Mouse (Mus musculus) frontal cortex, adult (tissue): Measurements from ENCODE around the gene Sulf2.
A peak's percentile ranks its signal among the peaks of the same experiment; 100 is the strongest.

Source experiments
- ATAC-seq: cut with Nextera tagmentation; 2 replicates; pipeline ENCODE4 v1.9.2; 2017; ENCODE audit warnings: mild to moderate bottlenecking, moderate library complexity, mixed read lengths; ENCODE audit not compliant: low TSS enrichment

The Sulf2 gene

GRCm38 (mm10) chr2:166150584-166150983, 4.9 kb downstream of the Sulf2 start:
- no peak for ATAC-seq

- no peak for ATAC-seq
These were observed 6.0 kb downstream of the Sulf2 start for GRCm38 (mm10) chr2:166149482-166149881.

- no peak for ATAC-seq
These were observed 6.7 kb downstream of the Sulf2 start for GRCm38 (mm10) chr2:166148672-166149332.

DNA sequence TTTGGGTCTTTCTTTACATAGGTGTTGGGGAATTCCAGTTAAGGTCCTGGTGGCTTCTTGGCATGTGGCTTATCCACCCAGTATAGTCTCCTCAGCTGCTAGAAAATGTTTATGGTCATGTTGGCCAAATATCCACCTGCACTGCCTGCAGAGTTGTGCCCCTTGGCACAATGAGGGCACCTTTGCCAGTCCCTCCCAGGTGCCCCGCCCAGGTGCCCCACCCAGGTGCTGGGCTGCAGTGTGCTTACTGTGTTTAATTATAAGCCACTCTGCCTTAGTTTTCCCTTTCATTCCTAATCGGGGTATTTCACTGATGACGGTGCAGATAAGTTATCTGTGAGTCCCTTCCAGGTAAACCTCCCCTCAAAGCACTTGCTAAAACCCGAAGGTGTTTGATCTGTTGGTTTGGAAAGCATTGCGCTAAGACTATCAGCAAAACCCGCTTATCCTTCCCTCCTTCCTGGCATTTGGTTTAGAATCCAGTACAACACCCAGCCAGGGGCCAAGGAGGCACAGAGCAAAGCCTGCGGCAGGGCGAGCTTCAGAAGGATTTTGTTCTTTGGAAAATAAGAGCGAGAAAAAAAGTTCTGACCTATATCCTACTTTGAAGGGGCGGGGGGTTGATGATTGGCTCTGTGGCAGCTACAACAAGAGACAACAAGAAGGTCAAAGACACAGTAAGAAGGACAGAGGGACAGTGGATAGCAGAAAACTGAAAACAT, 7.4 kb downstream of the Sulf2 start:
- no peak for ATAC-seq

DNA sequence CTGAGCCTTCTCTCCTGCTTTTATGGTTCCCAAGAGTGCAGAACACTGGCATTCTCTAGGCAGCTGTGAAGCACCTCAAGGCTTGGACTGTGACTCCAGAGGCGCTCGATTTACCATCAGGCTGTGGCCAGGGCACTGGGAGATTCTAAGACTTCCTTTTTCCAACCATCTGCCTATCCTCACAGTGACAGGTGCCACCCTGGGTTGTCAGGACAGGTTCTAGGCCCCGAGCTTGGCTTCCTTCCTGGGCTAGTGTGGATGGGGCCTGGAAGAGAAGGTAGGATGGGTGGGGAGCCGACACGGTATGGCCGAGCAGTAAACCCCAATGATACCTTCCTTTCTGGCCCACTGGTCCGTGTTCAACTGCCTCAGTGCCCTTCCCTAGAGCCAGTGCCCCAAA, 9.0 kb downstream of the Sulf2 start:
- ATAC-seq: no peak

DNA sequence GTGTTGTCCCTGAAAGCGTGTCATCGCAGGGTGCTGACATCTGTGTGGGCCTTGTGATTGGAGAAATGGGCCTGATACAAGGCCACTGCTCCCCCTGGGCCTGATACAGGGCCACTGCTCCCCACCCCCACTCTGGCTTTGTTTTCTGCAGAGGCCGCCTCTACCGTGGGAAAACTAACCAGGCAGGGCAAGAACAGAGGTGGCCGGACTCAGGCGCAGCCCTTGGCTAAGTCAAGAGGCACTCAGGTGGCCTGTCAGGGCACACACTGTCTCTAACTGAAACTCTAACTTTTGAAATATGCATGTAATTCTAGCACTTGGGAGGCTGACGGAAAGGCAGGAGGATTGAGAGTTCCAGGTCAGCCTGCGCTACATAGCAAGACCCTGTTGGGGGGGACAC, 10.4 kb downstream of the Sulf2 start:
- ATAC-seq: no peak

DNA sequence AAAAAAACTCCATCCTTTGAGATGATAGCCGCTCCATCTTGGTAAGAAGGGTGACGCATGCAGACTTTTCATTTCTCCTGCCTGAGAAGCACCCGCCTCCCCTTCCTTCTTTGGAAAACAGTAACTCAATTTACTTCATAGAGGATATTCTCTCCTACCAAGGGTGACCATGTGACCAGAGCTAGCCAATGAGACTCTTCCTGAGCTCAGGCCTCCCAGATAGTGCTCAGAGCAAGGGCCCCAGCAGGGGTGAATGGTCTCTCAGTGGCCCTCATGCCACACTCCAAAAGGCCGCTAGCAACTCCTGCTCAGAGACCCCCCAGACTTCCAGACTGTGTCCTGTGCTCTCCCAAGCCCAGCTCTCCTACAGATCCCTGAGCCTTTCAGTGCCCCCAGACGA, 11.6 kb downstream of the Sulf2 start:
- no peak for ATAC-seq

DNA sequence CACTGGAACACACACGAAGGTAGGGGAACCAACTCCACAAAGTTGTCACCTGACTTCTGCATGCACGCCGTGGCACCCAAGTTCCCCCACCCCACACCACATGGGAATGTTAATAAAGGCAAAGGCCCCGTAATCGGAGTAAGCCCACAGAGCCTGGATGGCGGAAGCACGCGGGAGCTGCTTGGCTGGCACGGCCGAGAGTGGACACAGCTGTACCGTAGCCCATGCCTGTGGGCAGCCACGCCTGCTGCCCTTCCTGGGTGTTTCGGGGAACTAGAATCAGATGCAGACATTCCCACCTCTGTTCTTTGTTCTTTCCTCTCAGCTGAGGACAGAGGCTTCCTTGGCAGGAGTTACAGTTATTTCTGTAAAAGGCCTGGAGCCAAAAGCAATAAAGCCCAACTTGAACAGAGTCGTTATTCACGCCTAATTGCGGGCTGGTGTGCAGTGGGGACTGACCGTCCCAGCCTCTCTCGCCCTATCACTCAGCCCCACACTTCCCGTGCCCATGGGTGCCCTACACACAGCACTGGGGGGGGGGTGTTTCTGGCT, 12.8 kb downstream of the Sulf2 start:
- ATAC-seq: peak; percentile 47; the same call in 1 of the 2 replicates

- no peak for ATAC-seq
These were observed 13.6 kb downstream of the Sulf2 start for GRCm38 (mm10) chr2:166141910-166142309.

DNA sequence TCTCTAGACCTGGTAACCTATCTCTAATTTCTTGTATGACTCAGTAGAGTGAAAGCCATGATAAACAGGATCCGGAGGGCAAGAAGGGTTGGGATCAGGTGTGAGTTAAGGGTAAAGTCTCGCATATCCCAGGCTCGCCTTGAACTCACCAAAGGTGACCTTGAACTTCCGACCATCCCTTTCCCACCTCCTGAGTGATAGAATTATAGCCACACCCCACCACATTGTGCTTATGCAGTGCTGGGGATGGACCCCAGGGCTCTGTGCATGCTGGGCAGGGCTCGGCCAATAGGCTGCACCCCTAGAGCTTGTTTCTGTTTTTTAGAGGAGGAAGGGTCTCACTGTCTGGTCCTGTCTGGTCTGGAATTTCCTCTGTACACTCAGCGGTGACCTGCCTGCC, 14.4 kb downstream of the Sulf2 start:
- no peak for ATAC-seq

GRCm38 (mm10) chr2:166140427-166140826, 15.0 kb downstream of the Sulf2 start:
- no peak for ATAC-seq

DNA sequence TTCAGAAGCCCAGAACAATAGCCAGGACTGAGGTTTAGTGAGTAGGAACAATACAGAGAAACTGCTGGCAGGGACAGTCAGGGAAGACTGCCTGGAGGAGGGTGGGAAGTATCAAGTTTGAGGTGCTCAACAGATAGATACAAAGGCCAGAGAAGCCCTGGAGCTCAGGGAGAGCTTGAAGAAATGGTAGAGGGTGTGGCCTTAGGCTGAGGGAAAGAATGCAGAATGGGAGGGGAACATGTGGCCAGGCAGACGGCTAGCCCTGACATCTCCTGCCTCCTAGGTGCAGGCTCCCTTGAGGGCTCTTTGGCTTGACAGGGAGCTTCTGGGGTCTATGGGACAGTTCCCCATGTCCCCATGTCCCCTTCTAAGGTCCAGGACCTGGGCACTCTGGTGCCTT, 17.2 kb downstream of the Sulf2 start:
- no peak for ATAC-seq

DNA sequence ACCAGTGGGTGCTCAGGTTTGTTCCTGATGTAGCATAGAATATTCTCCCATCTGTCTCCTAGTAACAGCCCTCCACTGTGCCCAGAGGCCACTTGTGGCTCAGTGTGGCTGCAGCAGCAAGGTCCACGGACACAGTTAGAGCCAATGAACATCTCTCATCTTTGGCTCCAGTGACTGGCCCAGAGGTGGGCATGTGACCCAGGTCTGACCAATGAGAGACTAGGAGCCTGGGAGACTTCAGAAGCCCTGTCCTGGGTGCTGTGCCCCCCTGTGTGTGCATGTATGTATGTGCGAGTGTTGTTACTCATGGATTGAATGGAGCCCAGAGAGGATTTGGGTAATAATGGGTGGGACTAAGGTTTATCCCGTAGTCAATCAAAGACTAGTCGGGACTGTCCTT, 18.0 kb downstream of the Sulf2 start:
- ATAC-seq: no peak

DNA sequence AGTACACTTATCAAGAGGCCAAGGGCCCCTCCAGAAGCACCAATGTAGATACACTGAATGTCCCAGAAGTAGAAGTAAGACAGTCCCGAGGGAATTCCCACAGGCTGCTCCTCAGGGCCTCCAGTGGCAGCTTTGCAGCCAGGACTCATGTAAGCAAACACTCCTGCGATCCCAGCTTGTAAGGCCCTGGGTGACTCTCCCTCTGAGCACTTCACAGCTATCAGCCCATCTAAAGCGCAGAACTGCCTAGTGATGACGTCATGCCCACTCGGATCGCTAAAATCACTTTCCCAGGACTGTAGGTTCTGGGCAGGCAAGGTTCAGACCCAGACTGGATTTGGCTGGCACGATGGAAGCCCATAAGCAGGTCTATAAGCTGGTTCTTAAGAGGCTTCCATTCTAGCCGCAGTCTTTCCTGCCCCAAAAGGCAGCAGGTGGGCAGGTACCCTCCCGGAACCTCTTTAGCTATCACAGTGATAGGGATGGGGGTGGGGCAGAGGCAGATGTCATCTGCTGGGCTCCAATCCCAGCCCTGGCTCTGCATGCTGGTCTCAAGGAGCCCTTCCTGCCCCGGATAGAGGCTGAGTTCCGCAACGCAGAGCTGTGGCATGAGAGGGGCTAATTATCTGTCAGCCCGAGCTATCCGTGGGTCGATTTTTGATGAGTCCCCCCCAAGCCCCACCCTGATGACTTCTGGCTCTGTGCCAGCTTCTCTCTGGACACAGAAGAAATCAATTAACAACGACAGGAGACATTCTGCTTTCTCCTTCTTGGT, 19.6 kb downstream of the Sulf2 start:
- peak; percentile 28; the same call in 1 of the 2 replicates for ATAC-seq

DNA sequence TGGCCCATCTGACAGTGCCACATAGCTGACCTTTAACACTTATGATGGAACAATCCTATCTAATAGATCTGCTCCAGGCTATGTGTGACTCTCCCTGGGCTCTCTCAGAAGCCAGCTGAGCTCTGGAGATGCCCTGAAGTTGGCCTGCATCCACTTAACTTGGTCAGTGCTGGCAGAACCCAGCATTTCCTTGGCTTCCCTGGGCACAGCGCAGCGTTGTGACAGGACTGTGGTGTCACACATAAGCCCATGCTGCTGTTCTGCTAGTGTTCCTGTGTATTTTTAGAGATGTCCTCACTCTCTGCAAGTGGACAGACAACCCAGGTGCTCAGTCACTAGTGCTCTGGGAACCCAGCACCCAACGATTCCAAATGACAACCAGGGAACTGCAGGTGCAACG, 26.7 kb downstream of the Sulf2 start:
- no peak for ATAC-seq

DNA sequence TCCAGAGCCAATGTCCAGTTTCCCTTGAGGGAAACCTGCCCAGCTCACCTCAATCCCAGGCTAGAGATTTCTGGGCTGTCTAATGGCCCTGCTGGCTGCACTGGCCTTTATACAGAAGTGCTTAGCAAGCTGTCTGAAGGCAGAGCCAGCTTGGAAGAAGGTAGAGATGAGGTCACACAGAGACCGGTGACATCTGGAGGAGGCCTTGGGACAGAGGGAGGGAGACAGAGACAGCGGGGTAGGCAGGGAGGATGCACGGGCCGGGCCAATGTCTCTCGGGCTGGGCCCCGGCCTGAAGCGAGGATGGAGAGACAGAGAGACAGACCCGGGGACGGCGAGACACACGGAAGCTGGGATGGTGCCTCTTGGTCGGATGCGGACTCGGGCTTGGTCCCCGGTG, 27.4 kb downstream of the Sulf2 start:
- no peak for ATAC-seq

DNA sequence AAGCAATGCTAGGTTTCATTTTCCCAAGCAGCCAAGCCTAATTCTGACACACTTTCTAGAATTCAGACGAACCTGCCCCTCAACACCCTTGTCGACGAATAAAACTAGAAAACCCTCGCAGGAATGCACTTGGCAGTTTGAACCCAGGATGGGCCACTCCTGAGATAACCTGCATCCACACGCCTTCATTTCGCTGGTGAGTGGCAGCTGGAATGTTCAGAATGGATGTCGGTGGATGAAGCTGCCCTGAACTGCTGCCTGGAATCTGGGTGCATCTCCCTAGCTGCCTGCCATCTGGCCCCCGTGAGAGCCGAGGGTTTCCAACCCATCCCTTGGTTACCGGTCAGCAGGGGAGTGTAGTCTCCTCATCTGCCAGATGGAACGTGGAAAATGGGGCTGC, 29.1 kb downstream of the Sulf2 start:
- no peak for ATAC-seq

DNA sequence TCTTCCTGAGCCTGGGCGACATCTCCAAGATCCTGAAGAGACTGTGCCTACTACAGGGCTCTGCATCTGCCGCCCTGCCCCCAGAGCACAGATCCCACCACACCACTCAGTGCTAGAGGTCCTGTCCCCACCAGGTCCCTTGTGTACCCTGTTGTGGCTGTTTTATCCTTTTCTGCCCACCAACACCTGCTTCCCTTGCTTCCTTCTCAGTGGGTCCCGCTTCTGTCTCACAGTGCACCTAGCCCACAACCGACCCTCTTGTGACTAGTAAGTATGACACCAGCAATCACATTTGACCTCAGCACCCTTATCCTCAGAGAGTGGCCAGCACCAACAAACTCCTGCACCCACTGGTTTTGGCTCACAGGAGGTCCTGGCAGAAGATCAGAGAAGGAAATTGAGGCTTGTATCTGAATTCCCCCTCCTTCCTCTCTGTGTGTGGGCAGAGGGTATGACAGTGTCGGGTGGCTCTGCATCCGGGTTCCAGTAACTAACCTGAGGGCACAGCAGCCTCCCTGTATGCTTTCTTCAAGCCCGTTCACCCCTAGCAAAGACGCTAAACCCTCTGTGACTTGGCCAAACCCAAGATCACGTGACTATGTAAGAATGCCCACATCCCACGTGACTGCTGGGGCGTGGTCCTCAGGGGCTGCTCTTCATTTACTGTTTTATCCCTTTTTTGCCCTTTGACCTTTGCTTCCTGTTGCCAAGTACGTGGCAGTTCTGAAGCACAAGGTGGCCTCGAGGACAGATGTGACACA, 29.8 kb downstream of the Sulf2 start:
- ATAC-seq: no peak

DNA sequence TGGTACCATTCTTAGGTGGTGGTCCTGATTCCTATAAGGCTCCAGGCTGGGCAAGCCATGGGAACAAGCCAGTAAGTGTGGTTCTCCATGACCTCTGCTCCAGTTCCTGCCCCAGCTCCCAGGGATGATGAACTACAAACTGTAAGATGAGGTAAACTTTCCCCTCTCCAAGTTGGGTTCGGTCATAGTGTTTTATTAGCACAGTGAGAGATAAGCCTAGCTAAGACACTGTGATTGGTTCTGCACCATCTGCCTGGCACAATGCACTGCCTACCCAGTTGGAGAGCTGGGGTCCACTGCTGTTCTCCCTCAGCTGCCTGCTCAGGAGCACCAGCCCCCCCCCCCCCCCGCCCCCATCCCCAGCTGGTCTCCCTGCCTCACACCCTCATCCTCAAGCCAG, 30.4 kb downstream of the Sulf2 start:
- ATAC-seq: no peak

DNA sequence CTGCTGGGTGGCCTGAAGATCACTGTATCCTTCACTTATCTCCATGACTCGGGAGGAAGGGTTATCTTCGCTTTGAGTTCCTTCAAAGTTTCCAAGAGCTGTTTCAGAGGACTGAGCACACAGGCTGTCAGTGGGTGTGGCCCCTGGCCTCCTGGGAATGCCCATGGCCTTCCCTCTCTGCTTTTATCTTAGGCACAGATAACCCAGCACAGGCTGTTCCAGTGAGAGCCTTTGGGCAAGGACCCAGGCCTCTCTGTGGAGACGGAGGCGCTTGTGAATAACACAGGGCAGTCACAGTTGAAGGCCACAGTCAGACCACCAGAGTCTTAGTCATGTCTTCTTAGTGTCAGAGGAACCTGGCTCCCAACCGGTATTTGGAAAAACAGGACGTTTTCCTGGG, 32.7 kb downstream of the Sulf2 start:
- no peak for ATAC-seq

DNA sequence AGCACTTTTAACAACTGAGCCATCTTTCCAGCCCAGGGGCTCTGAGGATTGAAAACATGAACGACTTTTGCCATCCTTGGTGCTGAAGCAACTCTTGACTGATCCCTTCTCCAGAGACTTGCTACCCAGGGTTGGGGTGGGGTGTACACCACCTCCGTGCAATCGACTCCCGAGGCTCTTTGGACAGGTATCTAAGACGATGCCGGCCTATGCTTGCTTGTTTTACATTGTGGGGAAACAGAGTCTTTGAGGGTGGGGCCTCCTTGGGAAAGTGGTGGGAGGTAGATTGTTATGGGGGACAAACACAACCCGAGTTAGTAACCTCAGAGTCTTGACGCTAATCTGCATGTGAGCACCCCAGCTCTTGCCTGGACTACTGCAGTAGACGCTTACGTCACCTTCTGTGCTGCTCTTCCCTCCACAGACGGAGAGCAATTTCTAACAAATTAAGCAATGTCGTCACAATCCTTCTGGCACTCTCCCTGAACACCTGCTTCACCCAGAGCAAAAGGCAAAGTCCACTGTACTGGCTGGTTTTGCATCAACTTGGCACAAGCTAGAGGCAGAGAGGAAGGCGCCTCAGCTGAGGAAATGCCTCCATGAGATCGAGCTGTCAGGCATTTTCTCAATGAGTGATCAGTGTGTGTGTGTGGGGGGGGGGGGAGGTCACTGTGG, 33.6 kb downstream of the Sulf2 start:
- ATAC-seq: 0 out of 2 replicates have a peak, but pooled peaks have one; percentile 31
